Mouse (Mus musculus): ENCODE data around the gene Rasip1.
A peak's percentile ranks its signal among the peaks of the same experiment; 100 is the strongest.
"Not testable (repeated sequence)": the region's sequence is repeated elsewhere in the genome, so short reads cannot be mapped to it uniquely, and the experiment has no call there.

Rasip1 gene

DNA sequence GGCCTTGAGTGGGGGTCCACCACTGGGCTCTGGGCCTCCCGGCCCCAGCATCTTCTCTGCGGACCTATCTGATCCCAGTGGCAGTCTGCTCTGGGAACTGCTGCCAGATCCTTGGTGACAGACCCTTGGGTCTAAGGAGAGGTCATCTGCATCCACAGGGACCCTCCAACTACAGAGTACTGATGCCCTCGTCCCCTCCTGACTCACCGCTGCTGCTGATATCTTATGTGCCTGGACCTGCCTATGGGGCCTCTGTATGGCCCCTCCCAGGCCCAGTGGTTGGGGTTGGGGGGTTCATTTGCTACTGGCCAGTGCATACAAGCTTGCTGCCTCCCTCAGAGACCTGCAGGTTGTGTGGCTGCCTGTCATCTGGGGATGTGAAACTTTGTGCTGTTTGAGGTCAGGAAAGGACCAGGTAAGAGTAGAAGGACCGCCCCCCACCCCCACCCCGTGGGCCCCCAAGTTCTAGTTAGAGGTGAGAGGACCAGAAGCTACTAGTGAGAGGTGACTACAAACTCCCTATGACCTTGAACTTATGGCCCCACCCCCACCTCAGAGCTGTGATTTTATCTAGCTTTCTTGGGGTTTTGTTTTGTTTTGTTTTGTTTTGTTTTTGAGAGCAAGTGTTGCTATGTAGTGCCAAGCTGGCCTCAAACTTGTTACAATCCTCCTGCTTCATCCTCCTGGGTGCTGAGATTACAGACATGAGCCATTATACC, 17.7 kb downstream of the Rasip1 start:
- DNase-seq (ENCODE audit: low spot score in 2 of 2): no peak

DNA sequence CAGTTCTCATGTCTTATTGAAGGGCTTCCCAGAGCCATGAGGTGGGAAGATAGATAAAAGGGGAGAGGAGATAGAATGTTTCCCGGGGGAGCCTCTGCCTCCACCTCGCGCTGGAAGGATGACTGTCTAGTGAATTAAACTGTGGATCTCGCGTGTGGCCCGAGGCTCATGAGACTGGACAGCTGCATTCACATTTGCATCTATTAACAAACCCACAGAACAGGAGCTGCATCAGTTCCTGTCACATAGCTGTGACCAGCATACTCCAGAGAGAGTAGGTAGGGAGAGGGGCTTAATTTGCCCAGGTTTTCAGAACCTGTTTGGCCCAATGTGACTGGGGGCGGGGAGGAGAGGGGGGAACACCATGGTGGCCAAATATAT, 18.3 kb downstream of the Rasip1 start:
- no peak for DNase-seq (ENCODE audit: low spot score in 2 of 2)

DNA sequence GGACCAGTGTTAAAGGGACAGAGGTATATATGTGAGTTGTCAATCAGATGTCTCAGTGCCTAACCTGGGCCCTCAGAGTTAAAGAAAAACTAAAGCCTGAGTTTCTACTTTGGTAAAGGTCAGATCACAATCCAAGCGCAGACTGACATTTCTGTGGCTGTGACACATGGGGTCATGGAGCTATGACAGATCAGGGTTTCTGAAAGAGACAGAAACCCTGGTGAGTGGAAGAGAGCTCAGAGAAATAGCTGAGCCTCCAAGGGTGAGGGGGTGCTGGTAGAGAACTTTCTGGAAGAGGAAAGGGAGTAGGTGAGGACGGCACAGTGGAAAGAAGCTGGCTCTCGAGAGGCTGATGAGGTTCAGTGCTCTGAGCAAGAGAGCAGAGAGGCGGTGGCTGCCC, 19.4 kb downstream of the Rasip1 start:
- no peak for DNase-seq (ENCODE audit: low spot score in 2 of 2)

DNA sequence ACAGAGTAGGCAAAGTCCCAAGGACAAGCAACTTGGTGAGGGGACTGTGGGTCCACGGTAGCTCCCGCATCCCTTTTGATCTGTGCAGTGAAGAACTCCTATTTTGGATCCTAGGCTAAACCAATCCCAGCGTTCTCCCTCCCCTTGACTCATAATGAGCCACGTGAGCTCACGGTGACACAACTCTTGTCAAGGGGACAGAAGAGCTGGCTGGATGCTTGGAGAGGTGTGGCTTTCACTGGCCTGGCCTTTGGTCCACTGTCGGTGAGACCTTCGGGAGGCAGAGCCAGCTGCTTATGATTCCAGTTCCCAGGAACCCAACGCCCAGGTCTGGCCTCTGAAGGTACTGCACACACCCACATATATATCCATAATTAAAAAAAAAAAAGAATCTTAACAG, 22.1 kb downstream of the Rasip1 start:
- DNase-seq (ENCODE audit: low spot score in 2 of 2): no peak

DNA sequence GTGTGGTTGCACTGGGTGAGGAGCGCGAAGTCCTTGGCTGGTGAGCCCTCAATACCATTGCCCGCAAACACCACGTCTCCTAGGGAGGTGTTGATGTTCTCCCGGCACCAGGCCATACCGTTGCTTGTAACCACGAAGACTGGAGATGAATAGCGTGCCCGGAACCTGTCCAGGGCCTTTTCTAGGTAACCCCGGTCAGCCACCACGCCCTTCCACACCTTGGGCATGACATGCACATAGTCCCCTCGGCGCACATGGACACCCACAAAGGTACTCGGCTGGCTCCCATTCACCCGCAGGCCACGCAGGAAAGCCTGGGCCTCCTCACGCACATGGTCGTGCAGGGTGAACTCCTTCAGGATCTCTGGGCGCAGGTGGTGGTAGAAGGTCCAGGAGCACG, 23.2 kb downstream of the Rasip1 start:
- DNase-seq (ENCODE audit: low spot score in 2 of 2): not testable (repeated sequence)

DNA sequence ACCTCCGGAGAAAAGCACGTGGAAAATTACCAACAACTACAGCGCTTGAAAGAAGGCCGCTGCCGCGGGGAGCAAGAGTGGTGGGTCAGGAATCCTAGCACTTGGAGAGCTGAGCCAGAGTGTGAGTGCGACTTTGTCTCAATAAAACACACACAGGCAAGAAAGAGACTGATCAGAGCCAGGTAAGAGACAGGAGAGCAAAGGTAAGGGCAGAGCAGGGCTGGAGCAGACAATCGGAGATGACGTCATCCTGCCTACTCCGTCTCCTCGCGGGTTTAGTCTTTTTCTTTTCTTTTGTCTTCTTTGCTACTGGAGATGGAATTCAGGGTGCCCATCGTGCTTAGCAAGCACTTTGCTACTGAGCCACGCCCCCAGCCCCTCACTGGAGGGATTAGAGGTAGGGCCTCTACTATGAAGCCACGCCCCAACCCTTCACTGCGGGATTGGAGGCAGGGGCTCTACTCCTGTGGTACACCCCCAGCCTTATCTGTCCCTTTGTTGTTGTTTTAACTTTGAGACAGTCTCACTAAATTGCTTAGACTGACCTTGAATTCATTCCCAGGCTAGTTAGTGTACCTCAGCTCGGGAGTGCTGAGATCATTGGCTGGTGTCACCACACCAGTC, 27.2 kb downstream of the Rasip1 start:
- no peak for DNase-seq (ENCODE audit: low spot score in 2 of 2)

DNA sequence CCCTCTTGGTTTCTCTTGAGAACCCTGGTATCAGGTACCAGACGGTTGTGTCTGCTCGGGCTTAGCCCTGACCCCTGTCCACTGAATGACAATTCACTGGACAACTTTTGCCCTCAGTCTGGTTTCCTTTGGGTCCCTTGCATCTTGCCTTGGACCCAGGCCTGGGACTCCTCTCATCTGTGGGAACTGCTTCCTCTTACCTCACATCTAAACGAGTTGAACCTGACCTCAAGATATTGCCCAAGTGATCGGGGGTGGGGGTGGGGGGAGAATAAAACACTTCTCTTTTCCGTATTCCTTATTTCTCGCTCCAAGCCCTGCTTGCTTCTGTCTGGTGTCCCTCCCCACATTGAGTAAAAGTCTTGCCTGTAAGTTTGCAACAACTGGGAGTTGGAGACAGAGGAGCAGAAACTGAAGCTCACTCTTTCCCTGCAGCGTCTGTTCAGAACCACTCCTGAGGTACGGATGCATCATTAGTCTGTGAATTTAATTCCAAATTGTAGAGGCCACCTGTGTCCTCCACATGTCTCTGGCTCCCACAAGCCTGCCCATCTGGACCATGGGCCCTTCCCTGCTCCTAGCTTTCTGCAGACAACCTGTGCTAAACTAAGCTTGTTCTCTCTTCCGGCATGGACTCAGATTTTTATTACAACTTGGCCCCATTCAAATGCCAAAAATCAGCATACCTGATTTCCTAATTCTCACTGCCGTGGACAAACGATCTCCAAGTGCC, 33.6 kb downstream of the Rasip1 start:
- DNase-seq (ENCODE audit: low spot score in 2 of 2): no peak

DNA sequence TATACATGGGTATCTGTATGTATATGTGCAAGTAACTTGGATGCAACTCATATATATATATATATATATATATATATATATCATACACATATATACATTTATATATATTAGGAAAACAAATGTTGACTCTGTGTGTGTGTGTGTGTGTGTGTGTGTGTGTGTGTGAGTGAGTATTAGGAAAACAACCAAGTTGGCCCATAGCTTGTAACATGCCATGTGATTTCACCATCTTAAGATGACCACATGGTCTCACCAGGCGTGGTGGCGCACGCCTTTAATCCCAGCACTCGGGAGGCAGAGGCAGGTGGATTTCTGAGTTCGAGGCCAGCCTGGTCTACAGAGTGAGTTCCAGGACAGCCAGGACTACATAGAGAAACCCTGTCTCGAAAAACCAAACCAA, 34.4 kb downstream of the Rasip1 start:
- DNase-seq (ENCODE audit: low spot score in 2 of 2): not testable (repeated sequence)

DNA sequence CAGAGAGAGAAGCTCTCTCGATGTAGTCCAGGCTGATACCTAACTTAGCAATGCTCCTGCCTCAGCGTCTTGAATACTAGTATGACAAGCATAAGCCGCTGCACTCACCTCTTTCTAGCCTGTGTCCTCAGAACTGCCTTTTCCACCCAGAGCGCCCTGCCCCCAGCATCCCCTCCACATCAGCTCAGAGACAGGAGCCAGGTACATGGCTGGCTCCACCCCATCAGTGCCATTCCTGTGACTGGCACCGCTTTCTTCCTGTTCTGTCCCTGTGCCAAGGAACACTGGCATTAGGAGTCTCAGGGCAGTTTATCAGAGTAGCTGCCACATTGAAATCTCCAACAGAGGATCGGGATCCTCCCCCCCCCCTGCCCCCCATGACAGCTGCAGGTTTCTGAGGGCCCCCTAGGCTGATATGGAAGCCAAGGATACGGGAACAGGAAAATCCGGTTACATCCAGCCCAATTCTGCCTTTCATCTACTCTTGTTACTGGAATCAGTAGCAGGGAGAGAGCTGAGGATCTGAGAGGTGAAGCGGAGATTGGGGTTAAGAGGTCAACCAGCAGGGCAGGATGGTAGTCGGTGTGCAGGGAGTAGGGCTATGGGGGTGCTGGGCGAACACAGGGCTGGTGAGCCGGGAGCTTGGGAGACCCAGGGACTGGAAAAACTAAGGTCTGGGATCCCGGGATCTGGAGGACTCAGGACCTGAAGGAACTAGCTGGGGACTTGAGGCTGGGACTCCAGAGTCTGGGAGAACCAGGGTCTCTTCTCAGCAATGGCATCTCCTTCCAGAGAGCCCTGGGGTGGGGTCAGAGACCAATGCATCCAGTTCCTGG, 38.2 kb downstream of the Rasip1 start:
- DNase-seq (ENCODE audit: low spot score in 2 of 2): no peak

DNA sequence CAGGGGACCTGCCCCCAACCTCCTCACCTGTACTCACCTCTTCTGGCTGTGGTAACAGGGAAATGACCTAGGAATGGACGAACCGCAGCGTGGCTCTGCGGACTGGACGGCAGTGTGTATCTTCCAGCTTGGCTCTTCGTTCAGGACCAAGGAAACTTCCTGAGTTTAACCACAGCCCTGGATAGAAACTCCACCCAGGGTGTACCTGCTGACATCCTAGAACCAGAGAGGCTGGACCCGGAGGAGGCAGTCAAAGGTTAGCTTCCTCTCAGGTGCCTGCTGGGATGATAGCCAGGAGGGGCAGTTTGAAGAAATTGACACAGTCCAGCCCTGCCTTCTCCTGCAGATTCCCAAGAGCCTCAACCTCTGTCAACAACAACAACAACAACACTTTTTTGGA, 38.9 kb downstream of the Rasip1 start, which contains the start of gene Fut2:
TSS of gene Fut2 (minus strand) at position 234 of the 400 bp plus-strand sequence.
- DNase-seq (ENCODE audit: low spot score in 2 of 2): no peak

DNA sequence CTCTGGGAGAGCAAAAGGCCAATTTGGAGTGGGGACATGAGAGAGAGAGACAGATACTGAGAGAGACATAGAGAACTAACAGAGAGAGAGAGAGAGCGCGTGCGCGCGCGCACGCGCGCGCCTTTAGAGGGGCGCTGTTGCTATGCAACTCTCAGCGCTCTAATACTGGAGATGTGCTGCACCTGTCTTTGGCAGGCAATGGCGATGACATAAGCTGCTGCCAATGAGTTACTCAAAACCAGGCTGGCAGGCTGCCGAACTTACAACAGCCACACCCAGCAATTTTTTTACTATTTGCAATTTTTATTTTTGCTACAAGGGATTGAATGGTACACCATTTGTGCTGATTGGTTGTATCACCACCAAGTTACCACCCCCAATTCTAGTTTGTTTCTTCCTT, 40.5 kb downstream of the Rasip1 start:
- DNase-seq (ENCODE audit: low spot score in 2 of 2): no peak

DNA sequence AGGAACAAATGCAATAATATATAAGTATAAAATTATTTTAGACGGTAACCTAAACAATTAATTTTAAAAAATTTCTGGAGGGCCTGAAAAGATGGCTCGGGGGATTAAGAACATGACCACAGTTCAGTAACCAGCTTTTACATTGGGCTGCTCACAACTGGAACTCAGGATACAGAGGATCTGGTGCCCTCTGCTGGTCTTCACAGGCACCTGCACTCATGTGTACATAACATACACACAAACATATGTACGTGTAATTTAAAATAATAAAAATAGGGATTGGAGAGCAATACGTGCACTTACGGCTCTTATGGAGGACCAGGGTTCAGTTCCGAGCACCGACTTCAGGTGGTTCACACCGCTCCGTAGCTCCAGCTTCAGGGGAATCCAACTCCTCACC, 41.6 kb downstream of the Rasip1 start:
- DNase-seq (ENCODE audit: low spot score in 2 of 2): no peak

DNA sequence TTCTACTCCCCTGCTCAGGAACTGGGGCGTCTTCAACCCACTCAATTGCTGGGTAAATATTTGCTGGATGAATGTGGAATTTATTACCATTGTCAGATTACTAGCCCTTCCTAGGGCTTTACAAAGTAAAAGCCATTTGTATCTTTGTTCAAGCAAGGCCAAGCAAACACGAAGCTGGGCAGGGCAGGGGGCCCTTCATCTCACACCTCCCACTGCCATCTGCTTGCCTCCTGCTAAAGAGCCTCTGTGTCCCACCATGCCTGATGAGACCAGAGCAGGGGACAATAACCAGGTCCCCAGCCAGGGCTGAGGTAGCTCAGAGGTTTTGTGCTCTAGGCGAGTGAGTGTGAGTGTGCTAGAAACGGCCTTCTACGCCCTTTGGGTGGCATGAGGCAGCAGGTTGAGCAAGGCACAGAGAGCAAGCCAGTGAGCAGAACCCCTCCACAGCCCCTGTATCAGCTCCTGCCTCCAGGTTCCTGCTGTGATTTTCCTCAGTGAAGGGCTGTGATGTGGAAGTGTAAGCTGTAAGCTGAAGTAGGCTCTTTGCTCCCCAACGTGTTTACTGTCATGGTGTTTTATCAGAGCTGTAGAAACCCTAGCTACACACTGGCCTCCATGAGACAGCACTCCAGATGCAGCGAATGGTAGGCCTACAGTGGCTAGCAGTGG, 50.5 kb downstream of the Rasip1 start:
- no peak for DNase-seq (ENCODE audit: low spot score in 2 of 2)

DNA sequence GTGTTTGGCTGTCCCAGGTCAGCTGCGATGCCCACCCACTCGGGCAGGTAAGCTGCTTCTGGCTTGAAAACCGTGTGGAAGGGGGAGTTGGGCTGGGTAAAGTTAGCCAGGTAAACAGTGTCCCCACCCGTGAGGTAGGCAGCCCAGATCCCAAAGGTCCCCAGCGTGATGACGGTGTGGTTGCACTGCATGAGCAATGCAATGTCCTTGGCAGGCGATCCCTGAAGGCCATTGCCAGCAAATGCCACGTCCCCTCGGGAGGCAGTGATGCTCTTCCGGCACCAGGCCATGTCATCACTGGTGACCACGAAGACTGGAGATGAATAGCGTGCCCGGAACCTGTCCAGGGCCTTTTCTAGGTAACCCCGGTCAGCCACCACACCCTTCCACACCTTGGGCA, 51.2 kb downstream of the Rasip1 start:
- DNase-seq (ENCODE audit: low spot score in 2 of 2): no peak

DNA sequence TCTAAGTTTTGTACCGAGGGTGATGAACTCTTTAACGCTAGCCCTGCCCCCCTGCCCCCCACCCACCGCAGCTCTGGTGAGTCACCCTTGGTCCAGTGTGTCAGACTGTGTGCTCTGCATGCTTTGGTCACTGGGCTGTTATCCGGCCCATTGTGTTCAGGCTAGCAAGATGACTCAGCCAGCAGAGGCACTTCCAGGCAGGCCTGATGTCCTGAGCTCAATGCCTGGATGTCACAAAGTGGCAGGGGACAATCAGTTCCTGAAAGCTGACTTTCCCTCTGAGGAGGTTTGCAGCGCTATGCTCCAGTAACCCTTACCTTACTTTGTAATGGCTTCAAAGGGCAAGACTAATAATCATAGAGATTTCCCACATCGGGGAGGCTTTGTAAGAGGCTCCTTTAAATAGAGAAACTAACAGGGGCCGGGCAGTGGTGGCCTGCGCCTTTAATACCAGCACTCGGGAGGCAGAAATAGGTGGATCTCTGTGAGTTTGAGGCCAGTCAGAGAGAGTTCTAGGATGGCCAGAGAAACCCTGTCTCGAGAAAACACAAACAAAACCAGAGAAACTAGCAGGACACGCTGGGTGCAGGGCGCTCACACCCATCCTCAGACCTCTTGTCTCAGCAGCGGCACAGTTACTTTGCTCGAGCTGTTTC, 52.8 kb downstream of the Rasip1 start:
- no peak for DNase-seq (ENCODE audit: low spot score in 2 of 2)

DNA sequence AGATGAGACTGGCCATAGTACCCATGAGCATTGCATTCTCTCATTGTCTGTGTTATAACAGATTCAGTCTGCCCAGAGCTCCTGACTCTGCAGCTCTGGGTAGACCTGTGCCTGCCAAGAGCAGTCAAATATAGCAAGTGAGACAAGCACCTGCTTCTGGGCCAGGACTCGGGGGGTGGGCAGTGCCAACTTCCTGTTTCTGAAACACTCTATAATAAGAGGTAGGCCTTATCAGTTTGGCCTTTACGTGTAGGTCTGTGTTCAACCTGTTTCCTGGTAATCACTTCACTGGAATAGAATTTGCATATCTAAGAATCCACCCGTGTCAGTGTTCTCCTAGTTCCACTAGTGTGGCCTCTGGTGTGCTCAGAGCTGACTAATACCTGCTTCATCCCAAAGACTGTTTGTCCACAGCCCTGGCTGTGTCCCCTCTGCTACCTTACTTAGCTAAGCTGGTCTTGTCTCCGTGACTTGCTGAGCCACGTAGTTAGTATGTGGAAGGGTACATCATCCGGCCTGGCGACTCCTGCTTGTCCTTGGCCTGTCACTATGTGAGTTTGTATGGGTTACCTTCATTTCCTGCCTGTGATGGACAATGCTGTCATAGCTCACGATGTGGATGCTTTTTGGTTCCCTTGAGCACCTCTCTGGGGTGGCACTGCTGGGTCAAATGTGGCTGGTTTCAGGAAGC, 53.9 kb downstream of the Rasip1 start:
- DNase-seq (ENCODE audit: low spot score in 2 of 2): peak in 1 of 2 experiments; percentile 66

DNA sequence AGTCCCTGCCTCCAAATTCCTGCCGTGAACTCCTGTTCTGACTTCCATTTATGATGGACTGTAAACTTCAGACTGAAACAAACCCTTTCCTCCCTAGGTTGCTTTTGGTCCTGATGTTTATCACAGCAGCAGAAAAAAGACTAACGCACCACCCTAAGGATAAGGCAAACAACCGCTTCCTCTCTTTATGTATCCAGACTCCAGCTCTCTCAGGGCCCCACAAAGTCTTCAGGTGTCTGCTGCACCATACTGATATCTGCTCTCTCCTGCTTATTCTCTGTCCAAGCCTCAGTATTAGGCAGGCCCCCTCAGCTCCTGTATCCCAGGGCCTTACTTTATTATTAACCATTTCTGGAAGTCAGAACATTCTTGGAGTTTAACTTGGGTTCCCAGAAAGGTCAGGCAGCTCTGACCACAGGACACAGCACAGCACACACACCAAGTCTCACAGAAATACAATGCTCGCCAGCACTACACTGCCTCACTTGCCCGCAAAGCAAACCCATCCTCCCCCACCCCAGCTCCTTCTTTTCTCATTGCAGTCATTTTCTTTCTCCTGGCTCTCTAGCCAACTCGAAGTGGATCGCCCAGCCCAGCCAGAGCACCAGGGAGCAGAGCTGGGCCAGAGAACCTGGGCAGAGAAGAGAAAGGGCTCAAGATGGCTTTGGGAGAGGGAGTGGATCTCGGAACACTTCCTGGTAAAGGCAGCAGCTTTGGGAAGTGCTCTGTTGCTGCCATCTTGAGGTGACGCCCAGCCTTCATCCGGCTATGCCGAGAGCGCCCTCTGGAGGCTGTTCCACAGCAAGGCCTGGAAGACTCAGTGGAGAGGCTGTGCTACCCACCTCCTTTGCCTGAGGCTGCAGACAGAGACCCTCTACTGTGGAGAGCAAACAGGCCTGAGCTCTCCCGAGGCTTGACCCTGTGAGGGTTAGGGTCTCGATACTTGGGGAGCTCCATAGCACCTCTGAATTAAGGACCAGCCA, 55.1 kb downstream of the Rasip1 start:
- DNase-seq (ENCODE audit: low spot score in 2 of 2): peak; percentile 53 to 77

DNA sequence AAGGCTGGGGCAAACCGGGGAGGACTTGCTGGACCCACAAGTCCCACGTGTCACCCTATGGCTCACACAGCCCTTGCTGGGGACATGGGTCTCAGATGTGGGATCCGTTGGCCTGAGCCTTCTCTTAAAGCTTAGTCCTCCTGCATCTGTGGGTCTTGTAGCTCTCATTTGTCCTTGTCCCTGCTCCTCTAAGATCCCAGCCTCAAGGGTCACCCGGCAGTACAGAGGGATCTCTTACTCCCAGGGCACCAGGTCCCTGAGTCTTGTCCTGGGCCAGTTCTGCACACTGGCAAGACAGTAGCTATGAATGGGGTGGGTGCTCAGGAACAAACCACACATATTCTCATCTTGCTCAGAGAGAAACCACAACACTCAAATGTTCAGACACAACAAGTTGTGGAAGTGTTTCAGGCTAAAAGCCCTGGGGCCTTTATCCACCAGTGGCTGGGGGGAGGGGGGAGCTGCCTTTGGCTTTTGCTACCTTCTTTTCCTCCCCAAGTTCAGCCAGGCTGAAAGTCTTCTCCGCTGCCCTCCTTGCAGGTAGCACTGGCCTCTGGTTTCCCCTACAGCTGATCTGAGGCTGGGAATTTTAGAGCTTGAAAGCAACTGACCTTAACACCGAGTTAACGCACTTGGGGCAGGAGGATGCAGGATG, 56.2 kb downstream of the Rasip1 start, which contains the start of gene Ntn5:
TSS of gene Ntn5 (plus strand) at position 627 of the 655 bp plus-strand sequence.
- no peak for DNase-seq (ENCODE audit: low spot score in 2 of 2)

DNA sequence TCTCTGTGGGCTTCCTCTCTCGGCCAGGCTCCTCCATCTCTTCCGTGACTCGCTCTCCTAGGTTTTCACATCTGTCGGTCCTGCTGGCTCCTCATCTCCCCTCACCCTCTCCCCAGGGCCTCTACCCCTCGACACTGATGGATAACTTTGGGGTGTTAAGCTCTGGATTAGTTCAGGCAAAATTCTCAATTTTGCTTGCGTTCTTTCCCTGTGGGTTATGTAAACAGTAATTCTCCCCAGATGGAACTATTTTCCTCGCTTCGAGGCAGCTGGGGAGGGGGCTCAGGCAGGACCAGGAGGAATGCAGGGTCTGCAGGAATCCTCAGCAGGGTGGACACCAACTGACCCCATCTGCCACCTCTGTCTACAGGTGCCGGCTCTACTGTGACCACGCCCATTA, 58.5 kb downstream of the Rasip1 start:
- no peak for DNase-seq (ENCODE audit: low spot score in 2 of 2)
